Mouse (Mus musculus) stomach, postnatal 0 days (tissue): ENCODE measurements around the gene Ank3. TPM values are rescaled to one million over a fixed set of nuclear protein-coding genes. Genes with fewer than 3 reads are reported as not detected.

Experiments
- ATAC-seq: fragments of 200-750 bp; cut with Nextera tagmentation; 2 replicates; pipeline ENCODE4 v1.8.0; 2017; ENCODE audit not compliant: low FRiP score, low TSS enrichment
- DNase-seq: peaks from one replicate; pipeline ENCODE4 v3.0.0-alpha.2; 2016; ENCODE audit warnings: low spot score
- H3K27ac ChIP-seq: fragments of 300-500 bp; sonication (generic); replicated peaks from 2 replicates; pipeline ENCODE4 v1.5.1; 2014; ENCODE audit warnings: mild to moderate bottlenecking, control low read depth
- H3K27me3 ChIP-seq: fragments of 300-500 bp; sonication (generic); 2 replicates; pipeline ENCODE4 v1.6.1; 2014; ENCODE audit warnings: low read length; ENCODE audit not compliant: control insufficient read depth, insufficient read depth
- H3K36me3 ChIP-seq: fragments of 300-500 bp; sonication (generic); 2 replicates; pipeline ENCODE4 v1.6.1; 2014; ENCODE audit warnings: low read length, mixed read lengths; ENCODE audit not compliant: control insufficient read depth, insufficient read depth
- H3K4me1 ChIP-seq: fragments of 300-500 bp; sonication (generic); replicated peaks from 2 replicates; pipeline ENCODE4 v1.6.1; 2014; ENCODE audit warnings: antibody characterized with exemption; ENCODE audit not compliant: control insufficient read depth, insufficient read depth
- H3K4me2 ChIP-seq: fragments of 300-500 bp; sonication (generic); replicated peaks from 2 replicates; pipeline ENCODE4 v1.6.1; 2014; ENCODE audit warnings: low read depth, mild to moderate bottlenecking, control low read depth, moderate library complexity
- H3K4me3 ChIP-seq: fragments of 300-500 bp; sonication (generic); 2 replicates; pipeline ENCODE4 v1.5.1; 2014; ENCODE audit warnings: low read depth, low read length, control low read depth
- H3K9ac ChIP-seq: fragments of 300-500 bp; sonication (generic); 2 replicates; pipeline ENCODE4 v1.6.1; 2014; ENCODE audit warnings: mild to moderate bottlenecking, low read length, control low read depth, mixed read lengths
- H3K9me3 ChIP-seq: fragments of 300-500 bp; sonication (generic); 2 replicates; pipeline ENCODE4 v1.6.1; 2016; ENCODE audit warnings: low read length; ENCODE audit not compliant: control insufficient read depth
- CTCF ChIP-seq: IDR thresholded peaks from 2 replicates; pipeline ENCODE4 v1.5.1; 2016; ENCODE audit warnings: antibody characterized with exemption, low read depth, mild to moderate bottlenecking, moderate library complexity
- EP300 ChIP-seq: optimal IDR thresholded peaks from 2 replicates; pipeline ENCODE3; 2016; ENCODE audit warnings: antibody characterized with exemption
- WGBS: fragments of 180-500 bp; shearing (Covaris S2); extraction: QIAGEN DNeasy Blood & Tissue Kit; methylation state at CpG from one replicate; pipeline ENCODE4 v1.1.7; 2014; 5-methylcytosine and 5-hydroxymethylcytosine counted together
- polyA plus RNA-seq: library from polyadenylated mRNA; unstranded; fragments of >200 nt; fragmentation: Nextera tagmentation; extraction: Ambion mirVana; gene quantifications from 2 replicates; pipeline ENCODE4 v1.2.1, GENCODE M21; 2015

Gene Ank3
- polyA plus RNA-seq, 1 experiment from 2014 or later = 16.0 TPM

DNA sequence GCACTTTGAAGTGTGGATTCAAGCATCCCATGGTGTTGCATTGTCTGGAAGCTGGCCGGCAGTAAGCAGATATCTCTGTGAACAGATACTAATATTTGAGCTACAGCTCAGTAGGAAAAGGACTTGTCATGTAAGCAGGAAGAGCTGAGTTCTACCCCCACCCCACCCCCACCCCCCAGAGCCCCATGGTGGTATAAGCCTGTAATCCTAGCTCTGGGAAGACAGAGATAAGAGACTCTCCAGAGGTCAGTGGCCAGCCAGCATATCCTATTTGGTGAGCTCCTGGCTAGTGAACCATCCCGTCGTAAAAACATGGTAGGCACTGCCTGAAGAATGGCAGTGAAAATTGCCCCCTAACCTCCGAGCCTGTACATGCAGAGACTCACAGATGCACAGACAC lies 152.3 kb downstream of the Ank3 start:
- H3K4me2 ChIP-seq = no peak overlapping the region
- H3K4me3 ChIP-seq = no peak overlapping the region
- DNase-seq = no peak
- H3K36me3 ChIP-seq = no peaks in the 10 kb centered on the region
- no peaks in the 10 kb centered on the region for H3K9me3 ChIP-seq
- WGBS = 58% methylated on average over 4 of the region's 4 CpGs
- no peak overlapping the region for H3K27ac ChIP-seq
- H3K4me1 ChIP-seq = no peaks in the 10 kb centered on the region
- ATAC-seq = no peak
- H3K27me3 ChIP-seq = no peaks in the 10 kb centered on the region
- no peak for TF ChIP-seq EP300
- TF ChIP-seq CTCF = no peak
- H3K9ac ChIP-seq = no peak overlapping the region

DNA sequence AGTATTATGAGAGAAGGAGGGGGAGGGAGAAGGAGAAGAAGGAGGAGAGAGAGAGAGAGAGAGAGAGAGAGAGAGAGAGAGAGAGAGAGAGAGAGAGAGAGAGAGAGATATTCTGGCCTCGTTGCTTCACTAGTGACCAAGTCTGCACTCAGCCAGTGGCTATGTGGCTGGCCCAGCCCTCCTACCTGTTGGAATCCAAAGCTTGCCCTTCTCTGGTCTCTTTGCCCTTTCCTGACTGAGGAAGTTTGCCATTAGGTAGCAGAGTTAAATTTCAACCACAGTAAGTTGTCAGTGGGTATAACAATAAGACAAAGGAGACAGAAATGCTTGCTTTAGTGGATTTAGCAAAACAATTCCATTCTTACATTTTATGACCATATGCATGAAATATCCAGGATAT lies 154.5 kb downstream of the Ank3 start:
- ATAC-seq = no peak
- WGBS = 22% methylated on average over 1 of the region's 1 CpGs

DNA sequence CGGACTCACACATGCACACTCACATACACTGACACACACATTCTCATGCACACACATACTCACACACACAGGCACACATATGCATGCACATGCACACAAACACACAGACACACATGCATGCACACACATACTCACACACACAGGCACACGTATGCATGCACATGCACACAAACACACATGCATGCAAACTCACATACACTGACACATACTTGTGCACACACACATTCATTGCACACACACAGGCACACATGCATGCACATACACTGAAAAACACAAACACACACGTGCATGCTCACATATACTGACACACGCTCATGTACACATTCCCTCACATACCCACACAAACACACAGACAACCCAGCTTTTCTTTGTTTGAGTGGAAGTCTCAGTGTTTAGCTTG lies 157.0 kb downstream of the Ank3 start:
- no peak overlapping the region for H3K4me3 ChIP-seq
- H3K9ac ChIP-seq = no peak overlapping the region
- no peaks in the 10 kb centered on the region for H3K27me3 ChIP-seq
- no peak overlapping the region for H3K27ac ChIP-seq
- TF ChIP-seq CTCF (no peak), EP300 (no peak)
- no peak overlapping the region for H3K4me2 ChIP-seq
- H3K4me1 ChIP-seq = no peaks in the 10 kb centered on the region
- DNase-seq (no peak), ATAC-seq (no peak)
- H3K9me3 ChIP-seq = no peaks in the 10 kb centered on the region
- no peaks in the 10 kb centered on the region for H3K36me3 ChIP-seq
- 87% methylated on average over 4 of the region's 4 CpGs for WGBS

More for the DNA sequence above, 154.5 kb downstream of the Ank3 start:
- no peaks in the 10 kb centered on the region for H3K4me1 ChIP-seq
- H3K36me3 ChIP-seq = no peaks in the 10 kb centered on the region
- no peaks in the 10 kb centered on the region for H3K9me3 ChIP-seq
- DNase-seq = no peak
- no peaks in the 10 kb centered on the region for H3K27me3 ChIP-seq
- no peak overlapping the region for H3K27ac ChIP-seq
- no peak for TF ChIP-seq CTCF
- TF ChIP-seq EP300 = no peak
- H3K9ac ChIP-seq = no peak overlapping the region
- H3K4me3 ChIP-seq = no peak overlapping the region
- H3K4me2 ChIP-seq = no peak overlapping the region

DNA sequence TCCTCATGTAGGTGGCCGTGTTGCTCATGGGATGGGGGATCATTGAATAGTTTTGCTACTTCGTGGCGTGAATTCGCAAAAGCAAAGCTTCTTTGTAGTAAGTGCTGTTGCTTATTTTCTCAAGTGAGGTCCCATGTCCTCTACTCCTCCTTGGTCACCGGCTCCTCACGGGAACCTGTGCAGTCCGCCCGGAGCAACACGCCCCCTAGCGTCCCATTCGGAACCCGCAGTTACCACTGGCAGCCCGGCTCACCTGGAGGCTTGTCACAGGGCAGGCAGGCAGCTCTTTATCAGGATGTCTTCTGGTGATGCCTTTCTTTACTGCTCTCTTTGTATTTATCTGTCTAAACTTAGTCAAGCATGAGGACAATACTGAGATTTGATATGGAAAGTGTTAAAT lies 157.7 kb downstream of the Ank3 start:
- H3K4me1 ChIP-seq = no peaks in the 10 kb centered on the region
- 22% methylated on average over 13 of the region's 13 CpGs for WGBS
- H3K9ac ChIP-seq = no peak overlapping the region
- H3K4me2 ChIP-seq = no peak overlapping the region
- H3K4me3 ChIP-seq = no peak overlapping the region
- DNase-seq = peak; percentile 75
- no peak for ATAC-seq
- peak; percentile 77 for TF ChIP-seq CTCF
- no peak for TF ChIP-seq EP300
- H3K27ac ChIP-seq = no peak overlapping the region
- no peaks in the 10 kb centered on the region for H3K36me3 ChIP-seq
- no peaks in the 10 kb centered on the region for H3K9me3 ChIP-seq
- no peaks in the 10 kb centered on the region for H3K27me3 ChIP-seq

DNA sequence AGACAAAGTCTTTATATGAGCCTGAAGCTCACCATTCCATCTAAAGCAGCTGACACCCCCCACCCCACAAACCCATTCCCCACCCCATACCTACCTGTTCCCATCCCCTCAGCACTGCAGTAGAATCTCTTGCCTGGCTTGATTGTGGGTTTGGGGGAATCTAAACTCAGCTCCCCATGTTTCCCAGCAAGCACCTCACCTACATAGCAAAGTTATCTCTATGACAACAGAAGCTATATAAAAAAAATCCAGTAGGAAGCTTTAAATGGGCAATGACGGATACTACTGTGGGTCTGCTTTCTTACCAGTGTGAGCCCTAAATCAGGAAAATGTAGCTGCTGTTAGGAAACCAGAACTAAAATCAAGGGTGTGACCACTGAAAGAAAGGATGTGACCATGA lies 161.7 kb downstream of the Ank3 start:
- Histone ChIP-seq H3K4me1 (no peaks in the 10 kb centered on the region), H3K36me3 (no peaks in the 10 kb centered on the region), H3K9ac (no peak overlapping the region), H3K9me3 (no peaks in the 10 kb centered on the region), H3K27me3 (no peaks in the 10 kb centered on the region), H3K4me2 (no peak overlapping the region), H3K4me3 (no peak overlapping the region), H3K27ac (no peak overlapping the region)
- ATAC-seq (no peak), DNase-seq (no peak)
- TF ChIP-seq EP300 (no peak), CTCF (no peak)
- 85% methylated on average over 1 of the region's 1 CpGs for WGBS

DNA sequence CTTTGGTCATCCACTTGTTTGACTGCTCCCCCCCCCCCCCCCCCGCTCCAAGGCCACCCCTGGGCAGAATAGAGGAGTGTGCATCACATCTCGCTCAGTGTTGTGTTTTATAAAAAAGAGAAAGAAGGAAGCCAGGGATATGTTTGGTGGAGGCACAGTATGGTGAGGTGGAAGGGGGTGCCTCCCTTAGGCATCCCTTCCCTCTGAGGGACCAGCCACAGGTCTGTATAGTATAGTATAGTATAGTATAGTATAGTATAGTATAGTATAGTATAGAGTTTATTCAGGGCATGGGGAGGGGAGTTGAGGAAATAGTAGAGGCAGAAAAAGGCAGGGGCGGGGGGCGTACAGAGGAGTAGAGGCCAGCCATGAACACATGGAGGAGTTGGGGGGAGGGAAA lies 164.4 kb downstream of the Ank3 start:
- ATAC-seq (no peak), DNase-seq (no peak)
- Histone ChIP-seq H3K27ac (no peak overlapping the region), H3K4me2 (no peak overlapping the region), H3K36me3 (no peaks in the 10 kb centered on the region), H3K4me1 (no peaks in the 10 kb centered on the region), H3K4me3 (no peak overlapping the region), H3K27me3 (no peaks in the 10 kb centered on the region), H3K9ac (no peak overlapping the region), H3K9me3 (no peaks in the 10 kb centered on the region)
- TF ChIP-seq CTCF (no peak), EP300 (no peak)
- 77% methylated on average over 4 of the region's 4 CpGs for WGBS
